Mouse (Mus musculus): Measurements from ENCODE around the gene Inf2.
A peak's percentile ranks its signal among the peaks of the same experiment; 100 is the strongest.

Inf2 gene

GRCm38 (mm10) chr12:112663716-112664115, 75.1 kb downstream of the Inf2 start:
- no peak for DNase-seq

GRCm38 (mm10) chr12:112664124-112664523, 75.5 kb downstream of the Inf2 start:
- no peak for DNase-seq

GRCm38 (mm10) chr12:112664656-112665055, 76.1 kb downstream of the Inf2 start:
- peak; percentile 60 for DNase-seq

Data from cerebellum, adult 9-11 months (tissue).